Mouse (Mus musculus): ENCODE results near the gene Atp1a1. TPM values are rescaled to one million over a fixed set of nuclear protein-coding genes. Genes with fewer than 3 reads are reported as not detected.
A peak's percentile ranks its signal among the peaks of the same experiment; 100 is the strongest.

The Atp1a1 gene
- polyA plus RNA-seq, 1 experiment from 2014 or later: 123 TPM

- ATAC-seq (ENCODE audit: insufficient number of reproducible peaks, low FRiP score, low TSS enrichment, low read depth): no peak
- no peak overlapping the region for H3K9ac ChIP-seq
- H3K9me3 ChIP-seq (replicated peaks): no peaks in the 10 kb centered on the region
- H3K27ac ChIP-seq (replicated peaks): peak overlapping the region; percentile 52; the same call in 1 of the 2 replicates
- peaks cover 17% of the 10 kb centered on the region for H3K4me1 ChIP-seq
- no peak overlapping the region for H3K4me2 ChIP-seq (replicated peaks)
- 43% methylated on average over 8 of the region's 8 CpGs for WGBS
- H3K4me3 ChIP-seq (replicated peaks): no peak overlapping the region
- H3K27me3 ChIP-seq: no peaks in the 10 kb centered on the region
- no peaks in the 10 kb centered on the region for H3K36me3 ChIP-seq
Observed at GRCm38 (mm10) chr3:101611012-101611812, 6.7 kb upstream of the Atp1a1 start.

DNA sequence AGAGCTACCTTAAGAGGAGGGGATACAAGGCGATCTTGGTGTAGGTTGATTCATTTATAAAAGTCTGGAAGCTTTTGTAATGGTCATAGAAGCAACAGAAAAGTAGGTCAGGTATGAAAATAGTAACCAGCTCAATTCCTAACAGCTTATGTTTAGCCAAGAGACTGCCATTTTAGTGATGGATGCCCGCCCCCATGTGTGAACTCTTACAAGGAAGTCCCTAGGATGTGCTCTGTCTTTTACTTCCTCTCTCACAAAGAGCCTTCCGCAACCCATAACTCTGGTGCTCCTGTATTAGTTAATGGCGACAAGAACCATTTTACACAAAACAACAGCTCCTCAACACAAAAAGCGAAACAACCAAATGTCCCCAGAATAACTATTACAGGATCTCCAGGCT is 4.8 kb upstream of the Atp1a1 start:
- peaks cover 30% of the 10 kb centered on the region for H3K4me1 ChIP-seq
- ATAC-seq (ENCODE audit: insufficient number of reproducible peaks, low FRiP score, low TSS enrichment, low read depth): no peak
- H3K27me3 ChIP-seq: no peaks in the 10 kb centered on the region
- no peak overlapping the region for H3K9ac ChIP-seq
- no peak overlapping the region for H3K4me3 ChIP-seq (replicated peaks)
- H3K27ac ChIP-seq (replicated peaks): no peak overlapping the region
- no peaks in the 10 kb centered on the region for H3K36me3 ChIP-seq
- no peaks in the 10 kb centered on the region for H3K9me3 ChIP-seq (replicated peaks)
- H3K4me2 ChIP-seq (replicated peaks): no peak overlapping the region
- WGBS: 92% methylated on average over 5 of the region's 5 CpGs

- H3K9me3 ChIP-seq (replicated peaks): no peaks in the 10 kb centered on the region
- H3K4me1 ChIP-seq: peaks cover 37% of the 10 kb centered on the region
- no peaks in the 10 kb centered on the region for H3K36me3 ChIP-seq
- no peak overlapping the region for H3K27ac ChIP-seq (replicated peaks)
- no peak overlapping the region for H3K9ac ChIP-seq
- no peak for ATAC-seq (ENCODE audit: insufficient number of reproducible peaks, low FRiP score, low TSS enrichment, low read depth)
- no peaks in the 10 kb centered on the region for H3K27me3 ChIP-seq
- no peak overlapping the region for H3K4me2 ChIP-seq (replicated peaks)
- WGBS: 64% methylated on average over 7 of the region's 7 CpGs
- no peak overlapping the region for H3K4me3 ChIP-seq (replicated peaks)
Observed at GRCm38 (mm10) chr3:101606861-101607455, 2.5 kb upstream of the Atp1a1 start.

- Histone ChIP-seq H3K9me3 (replicated peaks) (no peaks in the 10 kb centered on the region), H3K4me1 (peaks cover 39% of the 10 kb centered on the region), H3K36me3 (no peaks in the 10 kb centered on the region), H3K27me3 (no peaks in the 10 kb centered on the region), H3K4me3 (replicated peaks) (no peak overlapping the region), H3K9ac (no peak overlapping the region), H3K27ac (replicated peaks) (no peak overlapping the region), H3K4me2 (replicated peaks) (no peak overlapping the region)
- ATAC-seq (ENCODE audit: insufficient number of reproducible peaks, low FRiP score, low TSS enrichment, low read depth): no peak
- 35% methylated on average over 2 of the region's 2 CpGs for WGBS
Observed at GRCm38 (mm10) chr3:101605721-101606120, 1.2 kb upstream of the Atp1a1 start.

- peak overlapping the region; percentile 96; the same call in 1 of the 2 replicates for H3K27ac ChIP-seq (replicated peaks)
Observed at GRCm38 (mm10) chr3:101605291-101605690, 807 bp upstream of the Atp1a1 start.

GRCm38 (mm10) chr3:101603661-101604549 is 579 bp downstream of the Atp1a1 start:
- peaks cover 57% of the 10 kb centered on the region for H3K4me1 ChIP-seq
- H3K27ac ChIP-seq (replicated peaks): peak overlapping the region; percentile 96
- peak overlapping the region; percentile 91 for H3K4me3 ChIP-seq (replicated peaks)
- no peaks in the 10 kb centered on the region for H3K27me3 ChIP-seq
- H3K36me3 ChIP-seq: no peaks in the 10 kb centered on the region
- H3K4me2 ChIP-seq (replicated peaks): peak overlapping the region; percentile 88
- ATAC-seq (ENCODE audit: insufficient number of reproducible peaks, low FRiP score, low TSS enrichment, low read depth): peak; percentile 76
- H3K9ac ChIP-seq: peak overlapping the region; percentile 90
- WGBS: under 1% methylated on average over 55 of the region's 68 CpGs
- no peaks in the 10 kb centered on the region for H3K9me3 ChIP-seq (replicated peaks)

More at GRCm38 (mm10) chr3:101605291-101605690, 807 bp upstream of the Atp1a1 start:
- H3K36me3 ChIP-seq: no peaks in the 10 kb centered on the region
- H3K27me3 ChIP-seq: no peaks in the 10 kb centered on the region
- H3K4me2 ChIP-seq (replicated peaks): peak overlapping the region; percentile 88
- WGBS: 16% methylated on average over 5 of the region's 5 CpGs
- ATAC-seq (ENCODE audit: insufficient number of reproducible peaks, low FRiP score, low TSS enrichment, low read depth): no peak
- H3K4me3 ChIP-seq (replicated peaks): peak overlapping the region; percentile 91
- peaks cover 43% of the 10 kb centered on the region for H3K4me1 ChIP-seq
- no peak overlapping the region; the same call in 1 of the 2 replicates for H3K9ac ChIP-seq
- H3K9me3 ChIP-seq (replicated peaks): no peaks in the 10 kb centered on the region

DNA sequence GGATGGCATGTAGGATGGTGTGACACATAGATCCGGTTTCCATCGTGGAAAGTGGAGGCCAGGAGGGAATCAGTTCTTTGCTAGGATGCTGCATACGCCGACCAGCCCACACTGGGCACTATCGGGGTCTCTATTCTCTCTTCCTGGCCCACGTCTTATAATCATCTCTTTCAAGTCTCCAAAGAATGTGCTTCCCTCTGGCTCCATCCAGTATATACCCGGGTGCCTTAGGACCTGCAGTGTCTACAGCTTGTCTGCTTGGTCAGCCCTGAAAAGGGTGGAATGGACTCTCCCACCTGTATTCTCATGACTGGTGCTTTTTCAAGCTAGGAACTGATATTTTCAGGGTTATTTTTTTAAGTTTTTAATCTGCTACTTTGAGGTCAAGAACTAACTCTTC is 1.3 kb downstream of the Atp1a1 start:
- Histone ChIP-seq H3K4me1 (peaks cover 64% of the 10 kb centered on the region), H3K27me3 (no peaks in the 10 kb centered on the region), H3K9ac (peak overlapping the region; percentile 90), H3K9me3 (replicated peaks) (no peaks in the 10 kb centered on the region), H3K27ac (replicated peaks) (peak overlapping the region; percentile 96; the same call in 1 of the 2 replicates), H3K4me2 (replicated peaks) (peak overlapping the region; percentile 88), H3K4me3 (replicated peaks) (peak overlapping the region; percentile 91), H3K36me3 (no peaks in the 10 kb centered on the region)
- WGBS: 28% methylated on average over 7 of the region's 7 CpGs
- ATAC-seq (ENCODE audit: insufficient number of reproducible peaks, low FRiP score, low TSS enrichment, low read depth): no peak

DNA sequence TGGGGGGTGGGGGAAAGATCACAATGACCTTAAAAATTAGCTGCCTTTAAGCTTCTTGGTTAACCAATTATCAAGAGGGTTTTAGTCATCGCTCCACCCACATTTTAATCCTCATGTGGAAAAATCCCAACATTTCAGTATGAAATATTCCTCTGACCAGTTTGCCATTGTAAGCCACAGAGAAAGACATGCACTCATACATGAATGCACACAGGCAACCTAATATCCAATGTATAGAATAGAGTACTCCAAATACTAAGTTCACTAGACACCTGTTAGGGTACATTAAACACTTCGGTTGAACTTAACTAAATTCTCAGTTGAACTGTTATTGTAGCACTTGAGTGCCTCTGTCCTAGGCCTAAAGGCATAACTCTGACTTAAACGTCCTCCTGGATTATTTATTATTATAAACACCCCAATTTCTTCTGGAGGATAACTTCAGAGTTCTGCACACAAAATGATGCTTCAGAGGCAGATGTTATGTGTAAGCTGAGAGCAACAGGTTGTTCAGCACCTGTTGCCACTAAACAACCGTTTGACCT is 1.9 kb downstream of the Atp1a1 start:
- H3K27me3 ChIP-seq: no peaks in the 10 kb centered on the region
- no peaks in the 10 kb centered on the region for H3K36me3 ChIP-seq
- H3K9me3 ChIP-seq (replicated peaks): no peaks in the 10 kb centered on the region
- H3K4me1 ChIP-seq: peaks cover 70% of the 10 kb centered on the region
- H3K27ac ChIP-seq (replicated peaks): no peak overlapping the region
- peak overlapping the region; percentile 91 for H3K4me3 ChIP-seq (replicated peaks)
- no peak for ATAC-seq (ENCODE audit: insufficient number of reproducible peaks, low FRiP score, low TSS enrichment, low read depth)
- 55% methylated on average over 4 of the region's 4 CpGs for WGBS
- peak overlapping the region; percentile 90; the same call in 1 of the 2 replicates for H3K9ac ChIP-seq
- H3K4me2 ChIP-seq (replicated peaks): peak overlapping the region; percentile 88

GRCm38 (mm10) chr3:101601687-101602086 is 2.8 kb downstream of the Atp1a1 start:
- H3K27ac ChIP-seq (replicated peaks): no peak overlapping the region
- H3K27me3 ChIP-seq: no peaks in the 10 kb centered on the region
- H3K9ac ChIP-seq: no peak overlapping the region
- 51% methylated on average over 4 of the region's 4 CpGs for WGBS
- peaks cover 78% of the 10 kb centered on the region for H3K4me1 ChIP-seq
- H3K36me3 ChIP-seq: no peaks in the 10 kb centered on the region
- 0 out of 2 replicates have a peak overlapping the region, but pooled peaks have one; percentile 91 for H3K4me3 ChIP-seq (replicated peaks)
- no peaks in the 10 kb centered on the region for H3K9me3 ChIP-seq (replicated peaks)
- H3K4me2 ChIP-seq (replicated peaks): peak overlapping the region; percentile 88
- no peak for ATAC-seq (ENCODE audit: insufficient number of reproducible peaks, low FRiP score, low TSS enrichment, low read depth)

GRCm38 (mm10) chr3:101601003-101601525 is 3.4 kb downstream of the Atp1a1 start:
- no peaks in the 10 kb centered on the region for H3K9me3 ChIP-seq (replicated peaks)
- peak overlapping the region; percentile 71 for H3K27ac ChIP-seq (replicated peaks)
- no peaks in the 10 kb centered on the region for H3K27me3 ChIP-seq
- peaks cover 84% of the 10 kb centered on the region for H3K4me1 ChIP-seq
- peak overlapping the region; percentile 91 for H3K4me3 ChIP-seq (replicated peaks)
- no peak for ATAC-seq (ENCODE audit: insufficient number of reproducible peaks, low FRiP score, low TSS enrichment, low read depth)
- H3K4me2 ChIP-seq (replicated peaks): peak overlapping the region; percentile 88
- 51% methylated on average over 8 of the region's 8 CpGs for WGBS
- no peak overlapping the region; the same call in 1 of the 2 replicates for H3K9ac ChIP-seq
- H3K36me3 ChIP-seq: no peaks in the 10 kb centered on the region
